Mouse (Mus musculus) stomach, postnatal 0 days (tissue): ENCODE measurements around the gene Rpusd2. TPM values are rescaled to one million over a fixed set of nuclear protein-coding genes. Genes with fewer than 3 reads are reported as not detected.

Source experiments
- ATAC-seq: fragments of 200-750 bp; cut with Nextera tagmentation; 2 replicates; pipeline ENCODE4 v1.8.0; 2017; ENCODE audit not compliant: low FRiP score, low TSS enrichment
- DNase-seq: peaks from one replicate; pipeline ENCODE4 v3.0.0-alpha.2; 2016; ENCODE audit warnings: low spot score
- H3K27ac ChIP-seq: fragments of 300-500 bp; sonication (generic); replicated peaks from 2 replicates; pipeline ENCODE4 v1.5.1; 2014; ENCODE audit warnings: mild to moderate bottlenecking, control low read depth
- H3K27me3 ChIP-seq: fragments of 300-500 bp; sonication (generic); 2 replicates; pipeline ENCODE4 v1.6.1; 2014; ENCODE audit warnings: low read length; ENCODE audit not compliant: control insufficient read depth, insufficient read depth
- H3K36me3 ChIP-seq: fragments of 300-500 bp; sonication (generic); 2 replicates; pipeline ENCODE4 v1.6.1; 2014; ENCODE audit warnings: low read length, mixed read lengths; ENCODE audit not compliant: control insufficient read depth, insufficient read depth
- H3K4me1 ChIP-seq: fragments of 300-500 bp; sonication (generic); replicated peaks from 2 replicates; pipeline ENCODE4 v1.6.1; 2014; ENCODE audit warnings: antibody characterized with exemption; ENCODE audit not compliant: control insufficient read depth, insufficient read depth
- H3K4me2 ChIP-seq: fragments of 300-500 bp; sonication (generic); replicated peaks from 2 replicates; pipeline ENCODE4 v1.6.1; 2014; ENCODE audit warnings: low read depth, mild to moderate bottlenecking, control low read depth, moderate library complexity
- H3K4me3 ChIP-seq: fragments of 300-500 bp; sonication (generic); 2 replicates; pipeline ENCODE4 v1.5.1; 2014; ENCODE audit warnings: low read depth, low read length, control low read depth
- H3K9ac ChIP-seq: fragments of 300-500 bp; sonication (generic); 2 replicates; pipeline ENCODE4 v1.6.1; 2014; ENCODE audit warnings: mild to moderate bottlenecking, low read length, control low read depth, mixed read lengths
- H3K9me3 ChIP-seq: fragments of 300-500 bp; sonication (generic); 2 replicates; pipeline ENCODE4 v1.6.1; 2016; ENCODE audit warnings: low read length; ENCODE audit not compliant: control insufficient read depth
- CTCF ChIP-seq: IDR thresholded peaks from 2 replicates; pipeline ENCODE4 v1.5.1; 2016; ENCODE audit warnings: antibody characterized with exemption, low read depth, mild to moderate bottlenecking, moderate library complexity
- EP300 ChIP-seq: optimal IDR thresholded peaks from 2 replicates; pipeline ENCODE3; 2016; ENCODE audit warnings: antibody characterized with exemption
- WGBS: fragments of 180-500 bp; shearing (Covaris S2); extraction: QIAGEN DNeasy Blood & Tissue Kit; methylation state at CpG from one replicate; pipeline ENCODE4 v1.1.7; 2014; 5-methylcytosine and 5-hydroxymethylcytosine counted together
- polyA plus RNA-seq: library from polyadenylated mRNA; unstranded; fragments of >200 nt; fragmentation: Nextera tagmentation; extraction: Ambion mirVana; gene quantifications from 2 replicates; pipeline ENCODE4 v1.2.1, GENCODE M21; 2015

Rpusd2 gene
- polyA plus RNA-seq, 1 experiment from 2014 or later = 1.8 TPM

GRCm38 (mm10) chr2:119072397-119072796 is 37.8 kb downstream of the Rpusd2 start:
- Histone ChIP-seq H3K4me2 (no peak overlapping the region), H3K36me3 (no peaks in the 10 kb centered on the region), H3K9me3 (no peaks in the 10 kb centered on the region), H3K27ac (no peak overlapping the region), H3K27me3 (no peaks in the 10 kb centered on the region), H3K4me3 (no peak overlapping the region), H3K4me1 (no peaks in the 10 kb centered on the region), H3K9ac (no peak overlapping the region)
- 94% methylated on average over 4 of the region's 4 CpGs for WGBS
- ATAC-seq = no peak
- no peak for DNase-seq
- TF ChIP-seq CTCF (no peak), EP300 (no peak)

- WGBS = 71% methylated on average over 2 of the region's 2 CpGs
- no peaks in the 10 kb centered on the region for H3K27me3 ChIP-seq
- DNase-seq (no peak), ATAC-seq (no peak)
- H3K9me3 ChIP-seq = no peaks in the 10 kb centered on the region
- TF ChIP-seq EP300 = no peak
- no peak for TF ChIP-seq CTCF
- H3K9ac ChIP-seq = no peak overlapping the region
- peaks cover 2% of the 10 kb centered on the region; the same call in 1 of the 2 replicates for H3K36me3 ChIP-seq
- no peak overlapping the region for H3K4me2 ChIP-seq
- H3K27ac ChIP-seq = no peak overlapping the region
- no peaks in the 10 kb centered on the region for H3K4me1 ChIP-seq
- no peak overlapping the region for H3K4me3 ChIP-seq
Observed at GRCm38 (mm10) chr2:119086156-119086555, 51.6 kb downstream of the Rpusd2 start.

Other genes with a start within 250 kb of the Rpusd2 start
- 26.6 and 29.0 TPM in 2 replicates for gene Knstrn, start 220.8 kb upstream of the Rpusd2 start, polyA plus RNA-seq
- 30.9 and 35.9 TPM in 2 replicates for gene Ivd, start 172.8 kb upstream of the Rpusd2 start, polyA plus RNA-seq
- 3.7 and 3.8 TPM in 2 replicates for gene Bahd1, start 134.4 kb upstream of the Rpusd2 start, polyA plus RNA-seq
- 13.6 and 14.2 TPM in 2 replicates for gene Chst14, start 108.3 kb upstream of the Rpusd2 start, polyA plus RNA-seq
- 20.7 and 21.3 TPM in 2 replicates for gene Ccdc32, start 5.4 kb upstream of the Rpusd2 start, polyA plus RNA-seq
- gene Knl1, start 12.3 kb downstream of the Rpusd2 start, polyA plus RNA-seq = 9.9 and 15.5 TPM in 2 replicates
- 11.2 and 12.9 TPM in 2 replicates for gene Rad51, start 78.0 kb downstream of the Rpusd2 start, polyA plus RNA-seq
- 40.1 and 40.5 TPM in 2 replicates for gene Rmdn3, start 122.2 kb downstream of the Rpusd2 start, polyA plus RNA-seq
- gene Gchfr, start 133.0 kb downstream of the Rpusd2 start, polyA plus RNA-seq = 1.3 and 1.5 TPM in 2 replicates
- gene Gm14137, start 139.7 kb downstream of the Rpusd2 start, polyA plus RNA-seq = 4.3 and 4.9 TPM in 2 replicates
- 28.5 and 30.9 TPM in 2 replicates for gene Zfyve19, start 173.8 kb downstream of the Rpusd2 start, polyA plus RNA-seq
- gene Dnajc17, start 174.0 kb downstream of the Rpusd2 start, polyA plus RNA-seq = 11.7 and 12.5 TPM in 2 replicates
- 0.57 and 0.81 TPM in 2 replicates for gene Ppp1r14d, start 195.1 kb downstream of the Rpusd2 start, polyA plus RNA-seq
- gene Spint1, start 202.6 kb downstream of the Rpusd2 start, polyA plus RNA-seq = 70.9 and 80.2 TPM in 2 replicates
- 17.0 and 19.4 TPM in 2 replicates for gene Rhov, start 236.5 kb downstream of the Rpusd2 start, polyA plus RNA-seq